Mouse (Mus musculus) kidney, adult 2 months (tissue): ENCODE data around the gene Cfap20.

Experiments used
- CTCF ChIP-seq: fragments of 200-500 bp; conservative IDR thresholded peaks from 2 replicates; pipeline ENCODE4 v1.5.1; 2011; ENCODE audit warnings: low read depth, mild to moderate bottlenecking, control low read depth, low read length, moderate library complexity, mixed read lengths; ENCODE audit not compliant: insufficient read depth, insufficient read length
- POLR2A ChIP-seq: fragments of 200-500 bp; IDR thresholded peaks from one replicate; pipeline ENCODE4 v1.6.1; 2011; ENCODE audit warnings: low read depth, low read length, control low read depth

DNA sequence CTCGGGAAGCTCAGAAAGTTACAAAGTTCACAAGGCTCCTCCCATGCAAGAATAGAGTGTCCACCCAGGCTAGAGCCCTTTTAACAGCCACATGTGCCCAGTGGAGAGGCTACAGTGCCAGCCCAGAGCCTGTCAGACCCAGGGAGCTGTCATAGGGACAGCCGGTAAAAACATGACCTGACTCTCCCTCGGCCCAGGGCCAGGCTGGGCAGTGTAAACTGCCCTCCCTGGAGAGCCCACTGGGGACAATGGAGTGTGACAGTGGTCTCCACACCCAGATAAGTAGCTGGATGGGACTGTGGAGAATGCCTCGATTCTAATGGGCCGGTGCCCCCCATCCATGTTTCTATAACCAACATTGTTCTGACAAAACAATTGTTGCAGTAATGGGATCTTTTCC is 25.2 kb downstream of the Cfap20 start:
- TF ChIP-seq POLR2A (no peak), CTCF (no peak)
